Mouse (Mus musculus) hindbrain, postnatal 0 days (tissue): ENCODE measurements around the gene Adgrf1. TPM values are rescaled to one million over a fixed set of nuclear protein-coding genes. Genes with fewer than 3 reads are reported as not detected.

Experiments
- ATAC-seq: fragments of 200-750 bp; cut with Nextera tagmentation; 2 replicates; pipeline ENCODE4 v1.8.0; 2017; ENCODE audit warnings: mild to moderate bottlenecking, moderate TSS enrichment, moderate library complexity
- DNase-seq: peaks from one replicate; pipeline ENCODE4 v3.0.0-alpha.2; 2015; ENCODE audit warnings: low spot score
- H3K27ac ChIP-seq: fragments of 300-500 bp; sonication (generic); 2 replicates; pipeline ENCODE4 v1.5.1; 2014; ENCODE audit warnings: mild to moderate bottlenecking
- H3K27me3 ChIP-seq: fragments of 300-500 bp; sonication (generic); 2 replicates; pipeline ENCODE4 v1.6.1; 2014; ENCODE audit warnings: low read length, mixed read lengths; ENCODE audit not compliant: insufficient read depth
- H3K36me3 ChIP-seq: fragments of 300-500 bp; sonication (generic); 2 replicates; pipeline ENCODE4 v1.6.1; 2014; ENCODE audit warnings: low read length, mixed read lengths; ENCODE audit not compliant: insufficient read depth
- H3K4me1 ChIP-seq: fragments of 300-500 bp; sonication (generic); 2 replicates; pipeline ENCODE4 v1.6.1; 2014; ENCODE audit warnings: antibody characterized with exemption, low read length, mixed read lengths; ENCODE audit not compliant: insufficient read depth
- H3K4me2 ChIP-seq: fragments of 300-500 bp; sonication (generic); 2 replicates; pipeline ENCODE4 v1.6.1; 2014; ENCODE audit warnings: low read depth, mild to moderate bottlenecking, low read length, moderate library complexity, mixed read lengths
- H3K4me3 ChIP-seq: fragments of 300-500 bp; sonication (generic); 2 replicates; pipeline ENCODE4 v1.5.1; 2014; ENCODE audit warnings: low read length
- H3K9ac ChIP-seq: fragments of 300-500 bp; sonication (generic); replicated peaks from 2 replicates; pipeline ENCODE4 v1.6.1; 2014; ENCODE audit warnings: mild to moderate bottlenecking, low read length, moderate library complexity, mixed read lengths
- H3K9me3 ChIP-seq: fragments of 300-500 bp; sonication (generic); 2 replicates; pipeline ENCODE4 v1.6.1; 2016; ENCODE audit warnings: low read length, mixed read lengths
- CTCF ChIP-seq: IDR thresholded peaks from 2 replicates; pipeline ENCODE4 v1.5.1; 2016; ENCODE audit warnings: antibody characterized with exemption, control low read depth, low read depth
- WGBS: fragments of 180-500 bp; shearing (Covaris S2); extraction: QIAGEN DNeasy Blood & Tissue Kit; methylation state at CpG from one replicate; pipeline ENCODE4 v1.1.7; 2014; 5-methylcytosine and 5-hydroxymethylcytosine counted together
- polyA plus RNA-seq: library from polyadenylated mRNA; unstranded; fragments of >200 nt; fragmentation: Nextera tagmentation; extraction: Ambion mirVana; gene quantifications from 2 replicates; pipeline ENCODE4 v1.2.1, GENCODE M21; 2015
- total RNA-seq: library from RNA; depleted of rRNA; stranded (reverse); fragments of >200 nt; gene quantifications from 2 replicates; pipeline ENCODE4 v1.2.3, GENCODE M21; 2014

The Adgrf1 gene
- total and polyA plus RNA-seq, 2 experiments from 2014 or later: not detected

DNA sequence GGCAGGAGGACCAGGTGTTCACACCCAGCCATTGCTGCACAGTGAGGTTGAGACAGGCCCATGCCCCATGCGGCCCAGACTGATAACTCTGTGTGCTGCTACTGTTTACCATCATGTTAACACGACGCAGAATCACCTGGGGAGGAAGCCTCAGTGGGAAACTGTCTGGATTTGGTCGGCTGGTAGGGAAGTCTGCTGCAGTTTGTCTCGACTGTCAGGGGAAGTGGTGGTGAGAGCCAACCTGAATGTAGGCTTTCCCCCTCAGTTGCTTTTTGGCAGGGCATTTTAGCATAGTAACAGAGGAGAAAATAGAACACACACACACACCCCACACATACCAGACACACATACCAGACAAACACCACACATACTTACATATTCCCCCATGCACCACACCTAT lies 12.7 kb downstream of the Adgrf1 start:
- Histone ChIP-seq H3K27ac (no peak overlapping the region), H3K27me3 (no peaks in the 10 kb centered on the region), H3K4me2 (no peak overlapping the region), H3K9me3 (no peaks in the 10 kb centered on the region), H3K4me3 (no peak overlapping the region), H3K36me3 (no peaks in the 10 kb centered on the region), H3K4me1 (no peaks in the 10 kb centered on the region), H3K9ac (no peak overlapping the region)
- no peak for TF ChIP-seq CTCF
- DNase-seq: no peak
- WGBS: 54% methylated on average over 5 of the region's 5 CpGs
- no peak; the same call in 1 of the 2 replicates for ATAC-seq

DNA sequence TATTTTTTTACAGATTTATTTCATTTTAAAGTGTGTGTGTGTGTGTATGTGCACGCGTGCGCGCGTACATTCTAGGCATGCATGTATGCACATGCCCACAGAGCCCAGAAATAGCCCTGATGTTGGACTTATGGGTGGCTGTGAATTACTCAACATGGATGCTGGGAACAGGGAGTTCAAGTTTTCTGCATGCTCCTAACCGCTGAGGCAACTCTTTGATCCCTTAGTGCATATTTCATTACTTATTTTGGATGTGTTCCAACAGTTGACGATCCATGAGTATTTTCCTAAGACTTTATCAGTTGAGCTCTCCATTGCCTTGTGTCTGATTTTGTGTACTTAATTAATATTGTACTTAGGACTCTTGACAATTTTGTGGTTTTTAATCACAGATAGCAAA lies 29.4 kb downstream of the Adgrf1 start:
- Histone ChIP-seq H3K27me3 (no peaks in the 10 kb centered on the region), H3K27ac (no peak overlapping the region), H3K9me3 (no peaks in the 10 kb centered on the region), H3K9ac (no peak overlapping the region), H3K36me3 (no peaks in the 10 kb centered on the region), H3K4me3 (no peak overlapping the region), H3K4me2 (no peak overlapping the region), H3K4me1 (no peaks in the 10 kb centered on the region)
- DNase-seq (no peak), ATAC-seq (no peak)
- WGBS: 88% methylated on average over 7 of the region's 7 CpGs
- no peak for TF ChIP-seq CTCF

DNA sequence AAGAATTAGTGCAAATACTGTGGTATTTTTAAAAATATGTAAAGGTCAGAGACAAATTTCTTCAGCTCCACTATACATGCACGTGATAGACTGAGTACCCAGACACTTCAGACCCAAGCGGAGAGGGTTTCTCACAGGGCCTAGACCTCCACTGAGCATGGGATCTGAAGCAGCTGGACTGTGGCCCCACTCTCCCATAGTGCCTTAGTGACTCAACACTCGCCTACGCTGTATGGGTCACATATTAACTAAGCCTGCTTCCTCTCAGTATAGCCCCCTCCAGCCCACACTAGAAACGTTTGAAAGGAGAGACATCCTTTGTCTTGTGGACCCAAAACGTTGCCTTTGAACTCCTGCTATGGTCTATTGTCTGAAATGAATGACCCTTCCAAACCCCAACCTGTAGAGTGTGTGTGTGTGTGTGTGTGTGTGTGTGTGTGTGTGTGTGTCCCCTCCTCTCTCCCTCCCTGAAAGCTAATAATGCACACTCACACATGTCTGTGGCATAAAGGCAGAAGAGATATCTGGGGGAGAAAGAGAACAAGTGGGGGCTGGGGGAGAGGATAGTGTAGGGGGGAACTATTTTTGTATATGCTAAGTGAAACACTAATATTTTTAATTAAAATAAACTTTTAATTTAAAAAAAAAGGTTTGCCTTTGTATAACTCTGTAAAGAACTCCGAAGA lies 56.0 kb downstream of the Adgrf1 start:
- 48% methylated on average over 7 of the region's 7 CpGs for WGBS
- peaks cover 6% of the 10 kb centered on the region for H3K4me1 ChIP-seq
- no peak overlapping the region for H3K4me3 ChIP-seq
- peak overlapping the region; percentile 65 for H3K4me2 ChIP-seq
- H3K27ac ChIP-seq: no peak overlapping the region
- H3K27me3 ChIP-seq: no peaks in the 10 kb centered on the region
- TF ChIP-seq CTCF: no peak
- no peaks in the 10 kb centered on the region for H3K9me3 ChIP-seq
- ATAC-seq (no peak), DNase-seq (no peak)
- no peak overlapping the region for H3K9ac ChIP-seq
- H3K36me3 ChIP-seq: no peaks in the 10 kb centered on the region

DNA sequence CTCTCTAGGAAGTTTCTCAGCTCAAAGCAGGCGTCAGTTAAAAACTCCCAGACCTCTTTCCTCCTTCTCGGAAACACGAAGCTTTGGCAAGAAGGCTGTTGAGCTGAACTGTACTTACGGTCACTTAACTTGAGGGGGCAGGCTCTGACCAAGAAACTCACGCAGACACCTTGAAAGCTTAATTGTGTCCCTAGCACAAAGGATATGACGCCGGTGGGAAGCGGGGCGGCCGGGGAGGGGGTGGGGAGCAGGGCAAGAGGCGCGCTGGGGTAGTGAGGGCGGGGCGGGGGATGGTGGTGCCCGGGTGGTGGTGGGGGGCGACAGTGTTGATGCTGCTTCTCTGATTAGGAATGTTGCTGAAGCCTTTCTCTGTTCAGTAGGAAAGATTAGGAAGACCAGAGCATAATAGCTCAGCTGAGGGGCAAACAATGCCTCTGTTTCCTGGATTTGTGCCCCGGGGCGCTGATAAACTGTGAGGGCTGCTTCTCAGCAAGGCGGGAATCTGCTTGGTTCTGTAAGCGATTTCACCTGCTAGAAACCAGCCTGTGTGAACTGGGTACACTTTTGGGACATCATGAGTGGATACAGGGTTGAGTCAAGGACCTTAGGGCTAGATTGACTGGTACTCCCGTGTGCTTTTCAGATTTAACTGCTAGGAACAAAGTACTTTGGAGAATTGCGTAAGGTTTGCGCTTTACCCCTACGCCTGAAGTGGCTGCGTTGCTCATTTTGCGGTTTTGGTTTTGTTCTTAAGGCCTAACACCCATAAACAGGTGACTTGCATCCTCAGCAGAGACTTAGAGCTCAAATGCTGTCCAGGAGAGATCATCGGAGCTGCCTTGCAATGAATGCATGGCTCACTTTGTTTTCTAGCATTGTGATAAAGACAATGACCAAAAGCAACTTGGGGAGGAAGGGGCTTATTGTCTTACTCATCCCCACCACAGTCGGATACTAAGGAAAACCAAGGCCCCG lies 56.9 kb downstream of the Adgrf1 start:
- DNase-seq (peak; percentile 89), ATAC-seq (peak; percentile 93)
- no peaks in the 10 kb centered on the region for H3K27me3 ChIP-seq
- H3K9ac ChIP-seq: peak overlapping the region; percentile 43
- peak; percentile 75 for TF ChIP-seq CTCF
- H3K27ac ChIP-seq: peak overlapping the region; percentile 42; the same call in 1 of the 2 replicates
- H3K36me3 ChIP-seq: no peaks in the 10 kb centered on the region
- WGBS: 9% methylated on average over 29 of the region's 29 CpGs
- peak overlapping the region; percentile 65 for H3K4me2 ChIP-seq
- H3K4me1 ChIP-seq: peaks cover 6% of the 10 kb centered on the region
- peak overlapping the region; percentile 27 for H3K4me3 ChIP-seq
- no peaks in the 10 kb centered on the region for H3K9me3 ChIP-seq

DNA sequence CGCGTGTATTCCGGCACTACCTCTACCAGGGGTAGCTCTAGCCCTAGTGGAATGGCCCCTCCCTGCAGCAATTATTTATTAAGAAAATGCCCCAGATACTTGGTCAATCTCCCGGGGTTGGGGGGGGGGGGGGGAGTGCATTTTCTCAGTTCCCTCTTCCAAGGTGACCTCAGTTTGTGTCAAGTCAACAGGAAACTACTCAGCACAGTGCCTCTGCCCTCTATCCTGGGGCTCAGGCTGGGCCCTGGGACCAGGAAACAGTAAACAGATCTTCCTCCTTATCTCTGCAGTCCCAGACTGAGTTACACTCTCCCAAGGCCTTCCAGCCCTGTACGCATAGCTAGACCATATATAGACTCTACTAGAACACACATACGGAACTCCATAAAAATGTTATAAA lies 57.7 kb downstream of the Adgrf1 start:
- no peak overlapping the region for H3K4me3 ChIP-seq
- no peak overlapping the region for H3K9ac ChIP-seq
- 76% methylated on average over 6 of the region's 6 CpGs for WGBS
- H3K27ac ChIP-seq: no peak overlapping the region
- H3K4me2 ChIP-seq: no peak overlapping the region
- peaks cover 6% of the 10 kb centered on the region for H3K4me1 ChIP-seq
- H3K36me3 ChIP-seq: no peaks in the 10 kb centered on the region
- no peaks in the 10 kb centered on the region for H3K9me3 ChIP-seq
- no peaks in the 10 kb centered on the region for H3K27me3 ChIP-seq
- TF ChIP-seq CTCF: no peak
- DNase-seq (no peak), ATAC-seq (no peak)

DNA sequence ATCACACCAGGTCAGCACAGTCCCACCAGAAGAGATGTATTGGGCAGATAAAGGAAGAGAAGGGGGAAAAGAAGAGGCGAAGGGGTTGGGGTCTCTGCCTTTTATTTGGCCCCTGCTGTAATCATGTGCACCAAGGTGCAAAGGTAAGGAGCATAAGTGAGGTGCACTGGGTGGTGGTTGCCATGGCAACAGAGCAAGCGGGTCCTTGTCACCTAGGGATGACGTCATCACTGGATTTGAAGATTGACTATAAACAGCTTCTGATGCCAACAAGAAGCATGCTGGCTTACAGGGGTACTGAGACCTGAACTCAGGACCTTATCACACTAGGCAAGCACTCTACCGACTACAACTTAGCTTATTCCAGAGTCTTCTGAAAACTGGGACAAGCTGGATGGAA lies 59.1 kb downstream of the Adgrf1 start:
- no peak overlapping the region for H3K27ac ChIP-seq
- 77% methylated on average over 4 of the region's 4 CpGs for WGBS
- H3K36me3 ChIP-seq: no peaks in the 10 kb centered on the region
- H3K4me3 ChIP-seq: no peak overlapping the region
- H3K4me1 ChIP-seq: peaks cover 6% of the 10 kb centered on the region
- ATAC-seq (no peak), DNase-seq (peak; percentile 11)
- no peak for TF ChIP-seq CTCF
- H3K27me3 ChIP-seq: no peaks in the 10 kb centered on the region
- no peak overlapping the region for H3K9ac ChIP-seq
- no peaks in the 10 kb centered on the region for H3K9me3 ChIP-seq
- H3K4me2 ChIP-seq: no peak overlapping the region
